Mouse (Mus musculus): ENCODE measurements around the gene Cdk5rap2. TPM values are rescaled to one million over a fixed set of nuclear protein-coding genes. Genes with fewer than 3 reads are reported as not detected.

The Cdk5rap2 gene
- 7.8 and 8.6 TPM in 2 replicates for polyA plus RNA-seq (2015; fragmentation: Nextera tagmentation; extraction: Ambion mirVana)

DNA sequence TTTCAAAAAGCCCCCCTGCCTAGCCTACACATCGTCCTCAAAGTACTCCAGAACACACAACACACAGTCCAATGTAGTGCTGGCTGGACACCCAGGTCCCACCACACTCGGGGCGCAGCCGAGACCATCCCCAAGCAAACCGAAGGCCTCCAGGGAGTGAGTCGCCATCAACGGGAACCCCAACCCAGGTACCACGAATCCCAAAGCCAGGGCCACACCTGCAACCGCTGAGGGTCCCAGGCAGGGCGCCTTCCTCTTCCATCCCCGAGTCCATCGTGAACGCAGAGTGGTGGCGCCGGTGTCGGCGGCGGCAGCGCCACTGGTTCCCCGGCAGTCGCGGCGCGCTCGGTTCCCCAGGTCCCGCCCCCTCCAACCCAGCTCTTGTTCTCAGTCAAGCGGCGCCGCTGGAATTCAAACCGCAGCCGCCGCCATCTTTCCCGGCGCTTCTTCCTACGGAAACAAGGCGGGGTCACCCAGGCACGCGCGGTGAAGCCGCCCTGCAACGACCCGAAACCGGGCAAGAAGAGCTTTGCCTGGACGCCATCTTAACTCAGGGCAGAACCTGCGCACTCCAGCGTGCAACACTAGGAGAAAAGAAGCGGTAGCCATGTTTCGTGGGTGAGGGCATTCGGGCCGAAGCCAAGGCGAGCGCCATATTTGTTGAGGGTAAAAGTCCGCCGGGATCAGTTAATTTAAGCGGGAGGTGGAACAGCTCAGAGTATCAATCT, at the start of gene Cdk5rap2:
Gene Cdk5rap2 (minus strand): TSS at position 450 of the 728 bp plus-strand sequence.

Other genes with a start within 250 kb of the Cdk5rap2 start
- 5.4 and 7.0 TPM in 2 replicates for gene Megf9, start 124.6 kb upstream of the Cdk5rap2 start, polyA plus RNA-seq (2015; fragmentation: Nextera tagmentation; extraction: Ambion mirVana)

Data from spleen, postnatal 0 days (tissue).